ENCODE assay signal across 9 mouse cellular contexts in genomic region chr9:102722750-102723149, GRCm38 (mm10). TPM values are rescaled to one million over a fixed set of nuclear protein-coding genes. Genes with fewer than 3 reads are reported as not detected.
A peak's percentile ranks its signal among the peaks of the same experiment; 100 is the strongest.
DNase-seq lines count a peak whose midpoint lies in the region; ATAC-seq and TF ChIP-seq lines count a peak whose summit lies in the region.
"Had no signal": no experiment of that assay in that cellular context is flagged by ENCODE, and none has a peak within 500 bp of the region (broad histone marks: within the 10 kb centered on the region; RNA-seq: fewer than 3 reads in every experiment).

No protein-coding gene starts in this region.

- no peaks in the 10 kb centered on the region for H3K9me3 ChIP-seq in lung, embryonic 16.5 days (ENCODE audit: control insufficient read depth, low read length)
- H3K9me3 ChIP-seq in limb, embryonic 14.5 days (ENCODE audit: control insufficient read depth, low read length) = no peaks in the 10 kb centered on the region
- no peaks in the 10 kb centered on the region for H3K9me3 ChIP-seq in stomach, postnatal 0 days (ENCODE audit: control insufficient read depth, low read length)

- ATAC-seq in lung, embryonic 16.5 days (ENCODE audit: low read depth) = no peak
- ATAC-seq in limb, embryonic 14.5 days (ENCODE audit: low FRiP score, low read depth) = no peak
- ATAC-seq in stomach, postnatal 0 days (ENCODE audit: low FRiP score, low TSS enrichment) = no peak

- H3K9ac ChIP-seq in lung, embryonic 16.5 days (ENCODE audit: low read length) = peak overlapping the region; percentile 44
- H3K9ac ChIP-seq in limb, embryonic 14.5 days (ENCODE audit: low read depth, low read length, severe bottlenecking) = peak overlapping the region; percentile 13; the same call in 1 of the 2 replicates
- no peak overlapping the region for H3K9ac ChIP-seq in stomach, postnatal 0 days (ENCODE audit: low read length)

- H3K36me3 ChIP-seq in lung, embryonic 16.5 days (ENCODE audit: control insufficient read depth, insufficient read depth, low read length) = peaks cover 53% of the 10 kb centered on the region
- H3K36me3 ChIP-seq in limb, embryonic 14.5 days (ENCODE audit: control insufficient read depth, insufficient read depth, low read length) = peaks cover 80% of the 10 kb centered on the region
- peaks cover 45% of the 10 kb centered on the region for H3K36me3 ChIP-seq in stomach, postnatal 0 days (ENCODE audit: control insufficient read depth, insufficient read depth, low read length)

- no peak for TF ChIP-seq EP300 in stomach, postnatal 0 days (optimal IDR thresholded peaks at IDR 0.05)

- 59% methylated on average over 4 of the region's 4 CpGs for WGBS in lung, embryonic 16.5 days
- 80% methylated on average over 4 of the region's 4 CpGs for WGBS in limb, embryonic 14.5 days
- 86% methylated on average over 4 of the region's 4 CpGs for WGBS in stomach, postnatal 0 days

- DNase-seq in adrenal gland, adult 2 months = peak; percentile 16
- DNase-seq in adrenal gland, adult 8-10 months = no peak
- DNase-seq in lung, postnatal 4 days = no peak
- no peak for DNase-seq in limb, embryonic 14.5 days (ENCODE audit: low spot score)
- DNase-seq in stomach, postnatal 0 days (ENCODE audit: low spot score) = no peak
- no peak for DNase-seq in left cerebral cortex, adult 8-10 months (ENCODE audit: low spot score in 2 of 2)
- DNase-seq in ovary, adult 18-20 months (ENCODE audit: low spot score) = no peak

- peaks cover 73% of the 10 kb centered on the region for H3K4me1 ChIP-seq in lung, embryonic 16.5 days (replicated peaks; ENCODE audit: control insufficient read depth, insufficient read depth, low read length)
- peaks cover 76% of the 10 kb centered on the region for H3K4me1 ChIP-seq in limb, embryonic 14.5 days (ENCODE audit: control insufficient read depth, insufficient read depth, low read length)
- H3K4me1 ChIP-seq in stomach, postnatal 0 days (replicated peaks; ENCODE audit: control insufficient read depth, insufficient read depth) = peaks cover 15% of the 10 kb centered on the region

- H3K4me3 ChIP-seq in lung, embryonic 16.5 days (ENCODE audit: low read length) = 0 out of 2 replicates have a peak overlapping the region, but pooled peaks have one; percentile 63
- peak overlapping the region; percentile 100 for H3K4me3 ChIP-seq in limb, embryonic 14.5 days (replicated peaks; ENCODE audit: low read length)
- no peak overlapping the region for H3K4me3 ChIP-seq in stomach, postnatal 0 days (ENCODE audit: low read depth, low read length)
- H3K4me3 ChIP-seq: erythroblast, embryonic 14.5 days had no signal

- no peaks in the 10 kb centered on the region for H3K27me3 ChIP-seq in lung, embryonic 16.5 days (ENCODE audit: control insufficient read depth, insufficient read depth, low read depth, low read length)
- H3K27me3 ChIP-seq in limb, embryonic 14.5 days (ENCODE audit: control insufficient read depth, insufficient read depth, low read length) = no peaks in the 10 kb centered on the region
- H3K27me3 ChIP-seq in stomach, postnatal 0 days (ENCODE audit: control insufficient read depth, insufficient read depth, low read length) = no peaks in the 10 kb centered on the region

- peak overlapping the region; percentile 92; the same call in 1 of the 2 replicates for H3K4me2 ChIP-seq in lung, embryonic 16.5 days (ENCODE audit: low read depth, low read length)
- H3K4me2 ChIP-seq in limb, embryonic 14.5 days (replicated peaks; ENCODE audit: low read depth, low read length, severe bottlenecking) = peak overlapping the region; percentile 92
- peak overlapping the region; percentile 87 for H3K4me2 ChIP-seq in stomach, postnatal 0 days (replicated peaks; ENCODE audit: low read depth)

- TF ChIP-seq POLR2A in limb, embryonic 14.5 days (IDR thresholded peaks at IDR 0.05; ENCODE audit: borderline replicate concordance, extremely low read depth, insufficient read depth, insufficient read length) = no peak

- peak overlapping the region; percentile 90 for H3K27ac ChIP-seq in lung, embryonic 16.5 days (ENCODE audit: low read length)
- peak overlapping the region; percentile 59; the same call in 1 of the 2 replicates for H3K27ac ChIP-seq in limb, embryonic 14.5 days (replicated peaks; ENCODE audit: low read depth, low read length)
- no peak overlapping the region for H3K27ac ChIP-seq in stomach, postnatal 0 days (replicated peaks)

- TF ChIP-seq CTCF in stomach, postnatal 0 days (IDR thresholded peaks at IDR 0.05; ENCODE audit: low read depth) = no peak

RNA-seq across cellular contexts. Expression of gene Amotl2, which starts 6.3 kb away (rescaled TPM):
- 100 to 1,000 TPM; 154 to 186 TPM for total RNA-seq in adrenal gland, adult 2 months (2021)
- 116 and 153 TPM in 2 replicates for polyA plus RNA-seq in adrenal gland, adult 2 months (2012; rRNA removed)
- total RNA-seq in adrenal gland, adult 8-10 months (2022) = 100 to 1,000 TPM in 2 of 4 experiments, 10 to 100 TPM in 2; 77.4 to 388 (median 110) TPM
- 37.6 and 40.1 TPM in 2 replicates for polyA plus RNA-seq in lung, embryonic 16.5 days (2015; fragmentation: Nextera tagmentation; extraction: Ambion mirVana)
- 58.9 and 67.7 TPM in 2 replicates for polyA plus RNA-seq in limb, embryonic 14.5 days (2012; rRNA removed)
- 52.7 and 66.6 TPM in 2 replicates for polyA plus RNA-seq in limb, embryonic 14.5 days (2014; fragmentation: Nextera tagmentation; extraction: Ambion mirVana)
- 18.6 and 22.7 TPM in 2 replicates for polyA plus RNA-seq in stomach, postnatal 0 days (2015; fragmentation: Nextera tagmentation; extraction: Ambion mirVana)
- 10 to 100 TPM; 16.5 to 25.1 (median 18.6) TPM for total RNA-seq in left cerebral cortex, adult 8-10 months (2022)
